Mouse (Mus musculus) forebrain, embryonic 15.5 days (tissue): ENCODE results near the gene Nr3c2. TPM values are rescaled to one million over a fixed set of nuclear protein-coding genes. Genes with fewer than 3 reads are reported as not detected.

Source experiments
- ATAC-seq: fragments of 200-750 bp; cut with Nextera tagmentation; replicated peaks from 2 replicates; pipeline ENCODE4 v1.8.0; 2017; ENCODE audit warnings: mild to moderate bottlenecking, moderate TSS enrichment, moderate library complexity
- H3K27ac ChIP-seq: fragments of 300-500 bp; sonication (generic); replicated peaks from 2 replicates; pipeline ENCODE4 v1.5.1; 2015; ENCODE audit warnings: mild to moderate bottlenecking, inconsistent platforms
- H3K27me3 ChIP-seq: fragments of 300-500 bp; sonication (generic); 2 replicates; pipeline ENCODE4 v1.6.1; 2015; ENCODE audit warnings: inconsistent platforms
- H3K36me3 ChIP-seq: fragments of 300-500 bp; sonication (generic); 2 replicates; pipeline ENCODE4 v1.6.1; 2015; ENCODE audit warnings: mild to moderate bottlenecking, inconsistent platforms
- H3K4me1 ChIP-seq: fragments of 300-500 bp; sonication (generic); 2 replicates; pipeline ENCODE4 v1.6.1; 2015; ENCODE audit warnings: inconsistent platforms
- H3K4me2 ChIP-seq: fragments of 300-500 bp; sonication (generic); replicated peaks from 2 replicates; pipeline ENCODE4 v1.6.1; 2015; ENCODE audit warnings: mild to moderate bottlenecking, inconsistent platforms
- H3K4me3 ChIP-seq: fragments of 300-500 bp; sonication (generic); 2 replicates; pipeline ENCODE4 v1.5.1; 2015; ENCODE audit warnings: mild to moderate bottlenecking, inconsistent platforms
- H3K9ac ChIP-seq: fragments of 300-500 bp; sonication (generic); replicated peaks from 2 replicates; pipeline ENCODE4 v1.6.1; 2015; ENCODE audit warnings: mild to moderate bottlenecking, inconsistent platforms
- H3K9me3 ChIP-seq: fragments of 300-500 bp; sonication (generic); 2 replicates; pipeline ENCODE4 v1.6.1; 2016; ENCODE audit warnings: inconsistent platforms
- WGBS: fragments of 180-500 bp; shearing (Covaris S2); methylation state at CpG from one replicate; pipeline ENCODE4 v1.1.7; 2015; ENCODE audit warnings: mixed read lengths; 5-methylcytosine and 5-hydroxymethylcytosine counted together
- polyA plus RNA-seq: library from polyadenylated mRNA; unstranded; fragments of >200 nt; fragmentation: Nextera tagmentation; extraction: Ambion mirVana; gene quantifications from 2 replicates; pipeline ENCODE4 v1.2.1, GENCODE M21; 2015

Gene Nr3c2
- polyA plus RNA-seq, 1 experiment from 2014 or later: 2.4 TPM

- peak overlapping the region; percentile 44; the same call in 1 of the 2 replicates for H3K27ac ChIP-seq
- peak; percentile 49; the same call in 1 of the 2 replicates for ATAC-seq
- no peaks in the 10 kb centered on the region for H3K9me3 ChIP-seq
- H3K9ac ChIP-seq: no peak overlapping the region
- no peak overlapping the region for H3K4me3 ChIP-seq
- H3K4me2 ChIP-seq: no peak overlapping the region
- WGBS: 53% methylated on average over 4 of the region's 4 CpGs
- no peaks in the 10 kb centered on the region for H3K36me3 ChIP-seq
- H3K27me3 ChIP-seq: no peaks in the 10 kb centered on the region
- peaks cover 23% of the 10 kb centered on the region for H3K4me1 ChIP-seq
Observed at GRCm38 (mm10) chr8:77188298-77188697, 289.1 kb downstream of the Nr3c2 start.

DNA sequence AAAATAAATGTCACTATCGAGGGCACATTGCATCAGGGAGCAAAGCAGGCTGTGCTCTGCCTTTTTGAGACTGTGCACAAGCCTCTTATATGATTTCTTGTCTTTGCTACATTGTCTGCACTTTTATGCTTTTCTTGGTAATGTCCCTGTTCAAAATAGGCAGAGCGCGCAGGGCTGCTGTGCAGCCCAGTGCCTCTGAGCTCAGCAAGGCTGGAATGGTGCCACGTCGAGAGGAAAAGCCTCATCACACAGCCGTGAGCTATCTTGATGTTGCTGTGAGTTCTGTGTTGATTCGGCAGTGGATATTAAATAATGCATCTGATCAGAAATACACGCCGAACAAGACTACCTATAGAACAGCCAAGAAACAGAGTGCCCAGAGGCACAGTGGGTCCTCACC, 290.1 kb downstream of the Nr3c2 start:
- WGBS: 71% methylated on average over 9 of the region's 9 CpGs
- no peak; the same call in 1 of the 2 replicates for ATAC-seq
- H3K4me2 ChIP-seq: no peak overlapping the region

DNA sequence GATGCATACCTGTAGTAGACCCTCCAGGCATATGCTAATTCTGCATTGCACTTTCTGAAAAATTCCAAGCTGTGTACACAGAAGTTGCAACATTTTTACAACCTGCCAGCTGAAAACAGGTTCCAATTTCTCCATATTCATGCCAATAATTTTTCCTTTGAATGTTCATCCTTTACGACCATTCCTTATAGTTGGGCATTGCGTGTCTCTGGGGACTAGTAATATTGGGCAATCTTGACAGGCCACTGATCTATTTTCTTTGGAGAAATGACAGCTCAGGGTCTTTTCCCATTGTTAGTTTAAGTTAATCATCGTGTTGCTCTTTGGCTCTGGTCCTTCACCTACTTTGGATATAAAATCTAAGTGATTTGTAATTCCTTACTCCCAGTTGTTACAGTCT, 291.2 kb downstream of the Nr3c2 start:
- no peak overlapping the region for H3K27ac ChIP-seq
- H3K9ac ChIP-seq: no peak overlapping the region
- H3K36me3 ChIP-seq: no peaks in the 10 kb centered on the region
- no peak overlapping the region for H3K4me3 ChIP-seq
- no peaks in the 10 kb centered on the region for H3K9me3 ChIP-seq
- no peaks in the 10 kb centered on the region for H3K27me3 ChIP-seq
- no peak overlapping the region for H3K4me2 ChIP-seq
- 84% methylated on average over 3 of the region's 3 CpGs for WGBS
- peaks cover 23% of the 10 kb centered on the region for H3K4me1 ChIP-seq
- ATAC-seq: no peak

More for the DNA sequence above, 290.1 kb downstream of the Nr3c2 start:
- H3K9me3 ChIP-seq: no peaks in the 10 kb centered on the region
- H3K27me3 ChIP-seq: no peaks in the 10 kb centered on the region
- H3K27ac ChIP-seq: no peak overlapping the region
- no peak overlapping the region for H3K9ac ChIP-seq
- H3K4me1 ChIP-seq: peaks cover 23% of the 10 kb centered on the region
- H3K4me3 ChIP-seq: no peak overlapping the region
- no peaks in the 10 kb centered on the region for H3K36me3 ChIP-seq

DNA sequence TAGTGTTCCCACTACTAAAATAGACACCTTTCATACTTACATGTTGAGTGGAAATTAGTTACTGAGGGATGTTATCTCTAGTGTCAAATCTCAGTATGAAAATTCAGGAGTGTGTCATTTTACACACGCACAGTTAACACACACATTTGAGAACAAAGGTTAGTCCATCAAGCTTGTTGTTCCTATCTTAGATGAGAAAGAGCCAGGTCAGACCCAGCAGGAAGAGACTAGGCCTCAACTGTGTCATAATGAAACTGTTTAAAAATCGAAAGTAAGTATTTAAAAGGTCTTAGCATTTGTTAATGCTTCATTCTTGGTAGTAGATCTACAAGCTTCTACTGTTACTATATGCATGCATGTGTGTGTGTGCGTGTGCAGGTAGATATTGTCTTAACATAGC, 310.1 kb downstream of the Nr3c2 start:
- Histone ChIP-seq H3K4me2 (no peak overlapping the region), H3K9ac (no peak overlapping the region), H3K27me3 (no peaks in the 10 kb centered on the region), H3K4me1 (peaks cover under 1% of the 10 kb centered on the region; the same call in 1 of the 2 replicates), H3K4me3 (no peak overlapping the region), H3K9me3 (no peaks in the 10 kb centered on the region), H3K27ac (no peak overlapping the region), H3K36me3 (no peaks in the 10 kb centered on the region)
- no peak for ATAC-seq
- 93% methylated on average over 3 of the region's 3 CpGs for WGBS

DNA sequence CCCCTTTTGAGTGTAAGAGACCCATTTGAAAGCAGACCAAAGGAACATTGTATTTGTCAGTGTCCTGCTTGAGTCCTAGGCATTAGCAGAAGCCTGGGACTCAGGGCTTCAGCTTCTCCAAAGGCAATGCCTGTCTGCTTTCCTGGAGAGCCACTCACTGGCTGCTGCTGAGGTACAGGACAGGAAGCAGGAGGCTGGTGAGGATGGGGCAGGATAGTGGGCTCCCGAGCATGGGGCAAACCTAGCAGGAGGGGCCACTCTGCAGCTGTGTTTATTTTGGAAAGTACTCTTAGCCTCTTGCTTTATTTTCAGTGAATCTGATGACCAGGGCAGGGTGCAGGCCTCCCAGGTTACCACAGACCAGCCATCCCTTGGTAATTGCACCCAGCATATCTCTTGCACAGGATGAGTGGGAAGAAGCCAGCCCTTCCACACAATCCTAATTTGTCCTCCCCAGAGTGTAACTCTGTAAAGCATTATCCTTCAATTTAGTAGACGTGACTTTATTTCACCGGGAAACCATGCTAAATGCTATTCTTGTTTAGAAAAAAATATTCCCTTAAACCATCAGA, 314.7 kb downstream of the Nr3c2 start:
- Histone ChIP-seq H3K4me2 (no peak overlapping the region), H3K36me3 (no peaks in the 10 kb centered on the region), H3K27ac (no peak overlapping the region), H3K9me3 (no peaks in the 10 kb centered on the region), H3K9ac (no peak overlapping the region), H3K4me1 (peaks cover 8% of the 10 kb centered on the region), H3K4me3 (no peak overlapping the region), H3K27me3 (no peaks in the 10 kb centered on the region)
- WGBS: 83% methylated on average over 3 of the region's 3 CpGs
- ATAC-seq: no peak

- no peak overlapping the region for H3K27ac ChIP-seq
- H3K4me1 ChIP-seq: peaks cover 8% of the 10 kb centered on the region
- no peaks in the 10 kb centered on the region for H3K27me3 ChIP-seq
- 53% methylated on average over 8 of the region's 8 CpGs for WGBS
- no peak overlapping the region for H3K4me3 ChIP-seq
- H3K9ac ChIP-seq: no peak overlapping the region
- no peaks in the 10 kb centered on the region for H3K36me3 ChIP-seq
- ATAC-seq: peak; percentile 72; the same call in 1 of the 2 replicates
- no peak overlapping the region for H3K4me2 ChIP-seq
- H3K9me3 ChIP-seq: no peaks in the 10 kb centered on the region
Observed at GRCm38 (mm10) chr8:77214665-77215064, 315.4 kb downstream of the Nr3c2 start.

- Histone ChIP-seq H3K9me3 (no peaks in the 10 kb centered on the region), H3K4me3 (no peak overlapping the region), H3K9ac (no peak overlapping the region), H3K4me2 (no peak overlapping the region), H3K4me1 (peaks cover 8% of the 10 kb centered on the region), H3K36me3 (no peaks in the 10 kb centered on the region), H3K27me3 (no peaks in the 10 kb centered on the region), H3K27ac (no peak overlapping the region)
- ATAC-seq: no peak
- WGBS: 50% methylated on average over 6 of the region's 6 CpGs
Observed at GRCm38 (mm10) chr8:77215191-77215590, 315.9 kb downstream of the Nr3c2 start.

DNA sequence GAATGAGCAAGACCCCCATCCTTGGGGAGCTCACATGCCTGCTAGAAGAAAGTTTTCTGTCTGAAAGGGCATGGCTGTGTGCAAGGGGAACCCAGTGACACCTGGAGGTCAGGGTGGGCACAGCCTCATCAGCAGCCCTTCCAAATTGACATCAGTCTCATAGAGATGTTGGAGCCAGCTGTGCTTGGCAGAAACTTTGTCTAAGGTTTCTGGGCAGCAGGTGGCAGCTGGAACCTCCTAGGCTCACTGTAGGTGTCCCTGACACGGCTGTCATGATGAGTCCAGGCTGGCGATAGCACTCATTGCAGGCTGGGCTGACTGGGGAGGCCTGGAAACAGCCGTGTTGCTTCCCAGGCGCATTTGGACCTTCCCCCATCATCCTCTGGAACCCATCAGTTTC, 323.9 kb downstream of the Nr3c2 start:
- no peaks in the 10 kb centered on the region for H3K36me3 ChIP-seq
- no peaks in the 10 kb centered on the region for H3K9me3 ChIP-seq
- H3K4me2 ChIP-seq: no peak overlapping the region
- 79% methylated on average over 4 of the region's 4 CpGs for WGBS
- H3K27ac ChIP-seq: no peak overlapping the region
- no peak for ATAC-seq
- H3K4me1 ChIP-seq: no peaks in the 10 kb centered on the region
- H3K9ac ChIP-seq: no peak overlapping the region
- H3K4me3 ChIP-seq: no peak overlapping the region
- H3K27me3 ChIP-seq: no peaks in the 10 kb centered on the region

DNA sequence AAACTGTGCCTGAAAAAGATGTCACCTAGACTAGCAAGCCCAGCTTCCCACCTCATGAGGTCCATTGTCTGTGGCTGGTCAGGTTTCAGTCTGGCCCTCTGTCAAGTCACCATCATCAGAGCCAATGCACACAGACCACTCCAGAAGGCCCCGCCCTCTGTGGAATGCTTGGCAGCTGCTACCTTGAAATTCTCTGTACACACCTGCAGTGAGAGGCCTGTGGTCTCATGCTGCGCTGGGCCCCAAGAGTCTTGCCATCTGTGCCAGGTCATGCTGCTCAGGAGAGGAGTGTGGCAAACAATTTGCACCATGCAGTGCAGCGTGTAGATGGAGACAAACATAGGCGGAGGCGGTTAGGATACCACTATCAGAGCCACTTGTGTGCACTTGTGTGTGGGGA, 328.5 kb downstream of the Nr3c2 start:
- 90% methylated on average over 5 of the region's 5 CpGs for WGBS
- H3K9ac ChIP-seq: no peak overlapping the region
- H3K27me3 ChIP-seq: no peaks in the 10 kb centered on the region
- H3K4me2 ChIP-seq: no peak overlapping the region
- no peak for ATAC-seq
- H3K4me1 ChIP-seq: peaks cover 5% of the 10 kb centered on the region
- H3K36me3 ChIP-seq: no peaks in the 10 kb centered on the region
- H3K4me3 ChIP-seq: no peak overlapping the region
- H3K9me3 ChIP-seq: no peaks in the 10 kb centered on the region
- no peak overlapping the region for H3K27ac ChIP-seq

- Histone ChIP-seq H3K27me3 (no peaks in the 10 kb centered on the region), H3K36me3 (no peaks in the 10 kb centered on the region), H3K4me1 (peaks cover 5% of the 10 kb centered on the region), H3K9me3 (no peaks in the 10 kb centered on the region), H3K4me3 (no peak overlapping the region), H3K9ac (no peak overlapping the region), H3K4me2 (no peak overlapping the region), H3K27ac (no peak overlapping the region)
- 48% methylated on average over 7 of the region's 7 CpGs for WGBS
- no peak for ATAC-seq
Observed at GRCm38 (mm10) chr8:77228688-77229087, 329.4 kb downstream of the Nr3c2 start.

DNA sequence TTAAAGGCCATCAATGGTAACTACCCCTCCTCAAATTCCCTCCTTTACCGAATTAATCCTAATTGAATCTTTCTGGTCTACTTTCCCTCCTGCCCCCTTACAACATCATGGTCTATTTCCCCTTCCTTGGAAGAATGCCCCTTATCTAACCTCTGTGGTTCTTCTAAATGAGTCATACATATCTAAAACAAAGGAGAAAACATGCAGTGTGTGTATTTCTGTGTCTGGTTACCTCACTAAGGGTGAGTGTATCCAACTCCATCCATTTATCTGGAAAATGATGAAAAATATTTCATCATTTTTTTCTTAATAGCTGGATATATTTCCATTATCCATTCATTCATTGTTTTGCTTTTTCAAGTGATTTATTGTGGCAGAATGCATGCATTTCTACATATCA, 332.0 kb downstream of the Nr3c2 start:
- Histone ChIP-seq H3K4me1 (peaks cover 5% of the 10 kb centered on the region), H3K36me3 (no peaks in the 10 kb centered on the region), H3K4me3 (no peak overlapping the region), H3K27ac (no peak overlapping the region), H3K9ac (no peak overlapping the region), H3K4me2 (no peak overlapping the region), H3K9me3 (no peaks in the 10 kb centered on the region), H3K27me3 (no peaks in the 10 kb centered on the region)
- no peak for ATAC-seq
- WGBS: 90% methylated on average over 1 of the region's 1 CpGs

DNA sequence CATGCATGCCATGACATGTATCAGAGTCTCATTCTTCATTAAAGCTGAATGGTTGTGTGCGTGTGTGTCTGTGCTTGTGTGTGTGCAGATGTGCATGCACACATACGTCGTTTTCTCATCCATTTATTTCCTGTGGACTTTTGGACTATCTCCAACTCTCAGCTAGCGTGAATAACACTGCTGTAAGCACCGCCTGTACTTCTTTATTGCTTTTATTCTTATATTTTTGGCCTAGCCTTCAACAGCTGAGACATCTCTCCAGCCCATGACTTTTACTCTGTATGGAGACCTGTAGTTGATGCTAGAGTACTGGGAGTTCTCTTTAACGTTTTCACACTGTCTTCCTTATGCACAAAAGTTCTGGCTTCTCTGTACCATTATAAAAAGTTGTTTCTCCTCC, 332.6 kb downstream of the Nr3c2 start:
- Histone ChIP-seq H3K36me3 (no peaks in the 10 kb centered on the region), H3K9me3 (no peaks in the 10 kb centered on the region), H3K4me1 (peaks cover 5% of the 10 kb centered on the region), H3K9ac (no peak overlapping the region), H3K4me3 (no peak overlapping the region), H3K27ac (no peak overlapping the region), H3K27me3 (no peaks in the 10 kb centered on the region), H3K4me2 (no peak overlapping the region)
- WGBS: 42% methylated on average over 6 of the region's 6 CpGs
- ATAC-seq: no peak

GRCm38 (mm10) chr8:77232411-77232810, 333.2 kb downstream of the Nr3c2 start:
- Histone ChIP-seq H3K27ac (no peak overlapping the region), H3K4me3 (no peak overlapping the region), H3K27me3 (no peaks in the 10 kb centered on the region), H3K9ac (no peak overlapping the region), H3K4me2 (no peak overlapping the region), H3K9me3 (no peaks in the 10 kb centered on the region), H3K36me3 (no peaks in the 10 kb centered on the region), H3K4me1 (peaks cover 5% of the 10 kb centered on the region)
- ATAC-seq: no peak
- 74% methylated on average over 3 of the region's 3 CpGs for WGBS
